Mouse (Mus musculus): Measurements from ENCODE around the gene Wfdc3. TPM values are rescaled to one million over a fixed set of nuclear protein-coding genes. Genes with fewer than 3 reads are reported as not detected.

The Wfdc3 gene
- polyA plus RNA-seq, 1 experiment, result not detected

- Histone ChIP-seq H3K4me3 (replicated peaks) (no peak overlapping the region), H3K9me3 (no peaks in the 10 kb centered on the region), H3K27me3 (replicated peaks) (peaks cover 2% of the 10 kb centered on the region), H3K36me3 (replicated peaks; ENCODE audit: low read length) (peaks cover 68% of the 10 kb centered on the region), H3K4me1 (peaks cover 38% of the 10 kb centered on the region)
- no peak for TF ChIP-seq GATA1 (IDR thresholded peaks at IDR 0.05; ENCODE audit: borderline replicate concordance, low read length)
- TF ChIP-seq FLI1 (IDR thresholded peaks at IDR 0.05; ENCODE audit: low read length), result no peak
These were observed 3.3 kb upstream of the Wfdc3 start for GRCm38 (mm10) chr2:164748991-164749390.

- TF ChIP-seq FLI1 (IDR thresholded peaks at IDR 0.05; ENCODE audit: low read length) (no peak), GATA1 (IDR thresholded peaks at IDR 0.05; ENCODE audit: borderline replicate concordance, low read length) (no peak)
- H3K9me3 ChIP-seq, result no peaks in the 10 kb centered on the region
- H3K27me3 ChIP-seq (replicated peaks), result peaks cover 7% of the 10 kb centered on the region
- peaks cover 34% of the 10 kb centered on the region for H3K4me1 ChIP-seq
- peaks cover 60% of the 10 kb centered on the region for H3K36me3 ChIP-seq (replicated peaks; ENCODE audit: low read length)
- no peak overlapping the region for H3K4me3 ChIP-seq (replicated peaks)
These were observed 2.5 kb upstream of the Wfdc3 start for GRCm38 (mm10) chr2:164748191-164748590.

GRCm38 (mm10) chr2:164746693-164747092 is 962 bp upstream of the Wfdc3 start:
- Histone ChIP-seq H3K9me3 (no peaks in the 10 kb centered on the region), H3K4me3 (replicated peaks) (peak overlapping the region; percentile 97), H3K27me3 (replicated peaks) (peaks cover 17% of the 10 kb centered on the region), H3K4me1 (peaks cover 30% of the 10 kb centered on the region), H3K36me3 (replicated peaks; ENCODE audit: low read length) (peaks cover 45% of the 10 kb centered on the region)
- TF ChIP-seq GATA1 (IDR thresholded peaks at IDR 0.05; ENCODE audit: borderline replicate concordance, low read length), result no peak
- no peak for TF ChIP-seq FLI1 (IDR thresholded peaks at IDR 0.05; ENCODE audit: low read length)

- peaks cover 28% of the 10 kb centered on the region for H3K36me3 ChIP-seq (replicated peaks; ENCODE audit: low read length)
- peaks cover 25% of the 10 kb centered on the region for H3K27me3 ChIP-seq (replicated peaks)
- TF ChIP-seq GATA1 (IDR thresholded peaks at IDR 0.05; ENCODE audit: borderline replicate concordance, low read length) (no peak), FLI1 (IDR thresholded peaks at IDR 0.05; ENCODE audit: low read length) (no peak)
- peaks cover 35% of the 10 kb centered on the region for H3K4me1 ChIP-seq
- no peaks in the 10 kb centered on the region for H3K9me3 ChIP-seq
- peak overlapping the region; percentile 97 for H3K4me3 ChIP-seq (replicated peaks)
These were observed 744 bp downstream of the Wfdc3 start for GRCm38 (mm10) chr2:164744987-164745386.

GRCm38 (mm10) chr2:164739876-164740275 is 5.9 kb downstream of the Wfdc3 start:
- TF ChIP-seq GATA1 (IDR thresholded peaks at IDR 0.05; ENCODE audit: borderline replicate concordance, low read length) (no peak), FLI1 (IDR thresholded peaks at IDR 0.05; ENCODE audit: low read length) (no peak)
- H3K4me1 ChIP-seq, result peaks cover 9% of the 10 kb centered on the region

GRCm38 (mm10) chr2:164737377-164738090 is 8.2 kb downstream of the Wfdc3 start:
- no peaks in the 10 kb centered on the region for H3K9me3 ChIP-seq
- peaks cover 63% of the 10 kb centered on the region for H3K27me3 ChIP-seq (replicated peaks)
- no peaks in the 10 kb centered on the region for H3K36me3 ChIP-seq (replicated peaks; ENCODE audit: low read length)
- H3K4me1 ChIP-seq, result peaks cover 7% of the 10 kb centered on the region
- H3K4me3 ChIP-seq (replicated peaks), result no peak overlapping the region
- TF ChIP-seq GATA1 (IDR thresholded peaks at IDR 0.05; ENCODE audit: borderline replicate concordance, low read length) (no peak), FLI1 (IDR thresholded peaks at IDR 0.05; ENCODE audit: low read length) (no peak)

More at GRCm38 (mm10) chr2:164739876-164740275, 5.9 kb downstream of the Wfdc3 start:
- Histone ChIP-seq H3K4me3 (replicated peaks) (no peak overlapping the region), H3K9me3 (no peaks in the 10 kb centered on the region), H3K27me3 (replicated peaks) (peaks cover 59% of the 10 kb centered on the region), H3K36me3 (replicated peaks; ENCODE audit: low read length) (no peaks in the 10 kb centered on the region)

- H3K4me3 ChIP-seq (replicated peaks), result no peak overlapping the region
- TF ChIP-seq FLI1 (IDR thresholded peaks at IDR 0.05; ENCODE audit: low read length) (no peak), GATA1 (IDR thresholded peaks at IDR 0.05; ENCODE audit: borderline replicate concordance, low read length) (no peak)
- peaks cover 65% of the 10 kb centered on the region for H3K27me3 ChIP-seq (replicated peaks)
- peaks cover 7% of the 10 kb centered on the region for H3K4me1 ChIP-seq
- H3K36me3 ChIP-seq (replicated peaks; ENCODE audit: low read length), result no peaks in the 10 kb centered on the region
- no peaks in the 10 kb centered on the region for H3K9me3 ChIP-seq
These were observed 10.3 kb downstream of the Wfdc3 start for GRCm38 (mm10) chr2:164735446-164735845.

- TF ChIP-seq FLI1 (IDR thresholded peaks at IDR 0.05; ENCODE audit: low read length) (no peak), GATA1 (IDR thresholded peaks at IDR 0.05; ENCODE audit: borderline replicate concordance, low read length) (no peak)
- Histone ChIP-seq H3K36me3 (replicated peaks; ENCODE audit: low read length) (no peaks in the 10 kb centered on the region), H3K4me1 (peaks cover under 1% of the 10 kb centered on the region), H3K9me3 (no peaks in the 10 kb centered on the region), H3K4me3 (replicated peaks) (no peak overlapping the region), H3K27me3 (replicated peaks) (peaks cover 60% of the 10 kb centered on the region)
These were observed 10.9 kb downstream of the Wfdc3 start for GRCm38 (mm10) chr2:164734839-164735238.

- Histone ChIP-seq H3K9me3 (no peaks in the 10 kb centered on the region), H3K27me3 (replicated peaks) (peaks cover 58% of the 10 kb centered on the region), H3K4me1 (no peaks in the 10 kb centered on the region), H3K36me3 (replicated peaks; ENCODE audit: low read length) (no peaks in the 10 kb centered on the region), H3K4me3 (replicated peaks) (no peak overlapping the region)
- no peak for TF ChIP-seq FLI1 (IDR thresholded peaks at IDR 0.05; ENCODE audit: low read length)
- TF ChIP-seq GATA1 (IDR thresholded peaks at IDR 0.05; ENCODE audit: borderline replicate concordance, low read length), result no peak
These were observed 12.5 kb downstream of the Wfdc3 start for GRCm38 (mm10) chr2:164733259-164733658.

- TF ChIP-seq FLI1 (IDR thresholded peaks at IDR 0.05; ENCODE audit: low read length) (no peak), GATA1 (IDR thresholded peaks at IDR 0.05; ENCODE audit: borderline replicate concordance, low read length) (no peak)
- no peak overlapping the region for H3K4me3 ChIP-seq (replicated peaks)
- peaks cover 49% of the 10 kb centered on the region for H3K27me3 ChIP-seq (replicated peaks)
- no peaks in the 10 kb centered on the region for H3K9me3 ChIP-seq
- H3K4me1 ChIP-seq, result no peaks in the 10 kb centered on the region
- H3K36me3 ChIP-seq (replicated peaks; ENCODE audit: low read length), result no peaks in the 10 kb centered on the region
These were observed 14.0 kb downstream of the Wfdc3 start for GRCm38 (mm10) chr2:164731719-164732118.

Measured in megakaryocyte, embryonic 14.5 days (primary cell).